Mouse (Mus musculus): ENCODE measurements around the gene Mapre3. TPM values are rescaled to one million over a fixed set of nuclear protein-coding genes. Genes with fewer than 3 reads are reported as not detected.

Mapre3 gene
- total RNA-seq, 1 experiment from 2014 or later, result 2.8 TPM

- no peak for ATAC-seq (replicated peaks in 1 of 2; ENCODE audit: insufficient read depth in 1 of 2, low FRiP score in 2 of 2, low TSS enrichment in 1 of 2, low read depth in 1 of 2, poor library complexity in 2 of 2, severe bottlenecking in 2 of 2)
Measured at GRCm38 (mm10) chr5:30816261-30816791, 1.9 kb downstream of the Mapre3 start.

- ATAC-seq (replicated peaks in 1 of 2; ENCODE audit: insufficient read depth in 1 of 2, low FRiP score in 2 of 2, low TSS enrichment in 1 of 2, low read depth in 1 of 2, poor library complexity in 2 of 2, severe bottlenecking in 2 of 2), result no peak
Measured at GRCm38 (mm10) chr5:30818758-30819309, 4.4 kb downstream of the Mapre3 start.

- no peak for ATAC-seq (replicated peaks in 1 of 2; ENCODE audit: insufficient read depth in 1 of 2, low FRiP score in 2 of 2, low TSS enrichment in 1 of 2, low read depth in 1 of 2, poor library complexity in 2 of 2, severe bottlenecking in 2 of 2)
Measured at GRCm38 (mm10) chr5:30822689-30823088, 8.2 kb downstream of the Mapre3 start.

- no peak for ATAC-seq (replicated peaks in 1 of 2; ENCODE audit: insufficient read depth in 1 of 2, low FRiP score in 2 of 2, low TSS enrichment in 1 of 2, low read depth in 1 of 2, poor library complexity in 2 of 2, severe bottlenecking in 2 of 2)
Measured at GRCm38 (mm10) chr5:30823091-30823490, 8.7 kb downstream of the Mapre3 start.

- ATAC-seq (replicated peaks in 1 of 2; ENCODE audit: insufficient read depth in 1 of 2, low FRiP score in 2 of 2, low TSS enrichment in 1 of 2, low read depth in 1 of 2, poor library complexity in 2 of 2, severe bottlenecking in 2 of 2), result no peak
Measured at GRCm38 (mm10) chr5:30824124-30824988, 9.9 kb downstream of the Mapre3 start.

GRCm38 (mm10) chr5:30825166-30825565 is 10.7 kb downstream of the Mapre3 start:
- ATAC-seq (replicated peaks in 1 of 2; ENCODE audit: insufficient read depth in 1 of 2, low FRiP score in 2 of 2, low TSS enrichment in 1 of 2, low read depth in 1 of 2, poor library complexity in 2 of 2, severe bottlenecking in 2 of 2), result no peak

- no peak for ATAC-seq (replicated peaks in 1 of 2; ENCODE audit: insufficient read depth in 1 of 2, low FRiP score in 2 of 2, low TSS enrichment in 1 of 2, low read depth in 1 of 2, poor library complexity in 2 of 2, severe bottlenecking in 2 of 2)
Measured at GRCm38 (mm10) chr5:30825821-30826220, 11.4 kb downstream of the Mapre3 start.

- no peak for ATAC-seq (replicated peaks in 1 of 2; ENCODE audit: insufficient read depth in 1 of 2, low FRiP score in 2 of 2, low TSS enrichment in 1 of 2, low read depth in 1 of 2, poor library complexity in 2 of 2, severe bottlenecking in 2 of 2)
Measured at GRCm38 (mm10) chr5:30833416-30833815, 19.0 kb downstream of the Mapre3 start.

- no peak for ATAC-seq (replicated peaks in 1 of 2; ENCODE audit: insufficient read depth in 1 of 2, low FRiP score in 2 of 2, low TSS enrichment in 1 of 2, low read depth in 1 of 2, poor library complexity in 2 of 2, severe bottlenecking in 2 of 2)
Measured at GRCm38 (mm10) chr5:30839731-30840130, 25.3 kb downstream of the Mapre3 start.

GRCm38 (mm10) chr5:30841896-30842295 is 27.5 kb downstream of the Mapre3 start:
- no peak for ATAC-seq (replicated peaks in 1 of 2; ENCODE audit: insufficient read depth in 1 of 2, low FRiP score in 2 of 2, low TSS enrichment in 1 of 2, low read depth in 1 of 2, poor library complexity in 2 of 2, severe bottlenecking in 2 of 2)

GRCm38 (mm10) chr5:30849891-30850555 is 35.6 kb downstream of the Mapre3 start:
- ATAC-seq (replicated peaks in 1 of 2; ENCODE audit: insufficient read depth in 1 of 2, low FRiP score in 2 of 2, low TSS enrichment in 1 of 2, low read depth in 1 of 2, poor library complexity in 2 of 2, severe bottlenecking in 2 of 2), result no peak

- no peak for ATAC-seq (replicated peaks in 1 of 2; ENCODE audit: insufficient read depth in 1 of 2, low FRiP score in 2 of 2, low TSS enrichment in 1 of 2, low read depth in 1 of 2, poor library complexity in 2 of 2, severe bottlenecking in 2 of 2)
Measured at GRCm38 (mm10) chr5:30850556-30850925, 36.1 kb downstream of the Mapre3 start.

GRCm38 (mm10) chr5:30853522-30853921 is 39.1 kb downstream of the Mapre3 start:
- ATAC-seq (replicated peaks in 1 of 2; ENCODE audit: insufficient read depth in 1 of 2, low FRiP score in 2 of 2, low TSS enrichment in 1 of 2, low read depth in 1 of 2, poor library complexity in 2 of 2, severe bottlenecking in 2 of 2), result no peak

- no peak; a peak in 1 of 4 replicates for ATAC-seq (replicated peaks in 1 of 2; ENCODE audit: insufficient read depth in 1 of 2, low FRiP score in 2 of 2, low TSS enrichment in 1 of 2, low read depth in 1 of 2, poor library complexity in 2 of 2, severe bottlenecking in 2 of 2)
Measured at GRCm38 (mm10) chr5:30855674-30856073, 41.2 kb downstream of the Mapre3 start.

- peak in 1 of 2 experiments; percentile 62; a peak in 1 of 4 replicates for ATAC-seq (replicated peaks in 1 of 2; ENCODE audit: insufficient read depth in 1 of 2, low FRiP score in 2 of 2, low TSS enrichment in 1 of 2, low read depth in 1 of 2, poor library complexity in 2 of 2, severe bottlenecking in 2 of 2)
Measured at GRCm38 (mm10) chr5:30856124-30856523, 41.7 kb downstream of the Mapre3 start.

GRCm38 (mm10) chr5:30863852-30864251 is 49.4 kb downstream of the Mapre3 start:
- no peak for ATAC-seq (replicated peaks in 1 of 2; ENCODE audit: insufficient read depth in 1 of 2, low FRiP score in 2 of 2, low TSS enrichment in 1 of 2, low read depth in 1 of 2, poor library complexity in 2 of 2, severe bottlenecking in 2 of 2)

- no peak for ATAC-seq (replicated peaks in 1 of 2; ENCODE audit: insufficient read depth in 1 of 2, low FRiP score in 2 of 2, low TSS enrichment in 1 of 2, low read depth in 1 of 2, poor library complexity in 2 of 2, severe bottlenecking in 2 of 2)
Measured at GRCm38 (mm10) chr5:30864322-30864721, 49.9 kb downstream of the Mapre3 start.

- no peak for ATAC-seq (replicated peaks in 1 of 2; ENCODE audit: insufficient read depth in 1 of 2, low FRiP score in 2 of 2, low TSS enrichment in 1 of 2, low read depth in 1 of 2, poor library complexity in 2 of 2, severe bottlenecking in 2 of 2)
Measured at GRCm38 (mm10) chr5:30866871-30867270, 52.4 kb downstream of the Mapre3 start.

Measured in hematopoietic stem cell, adult 5-6 weeks (primary cell).